Mouse (Mus musculus): Measurements from ENCODE around the gene Ppp1r21. TPM values are rescaled to one million over a fixed set of nuclear protein-coding genes. Genes with fewer than 3 reads are reported as not detected.

Gene Ppp1r21
- polyA plus RNA-seq, 1 experiment from 2014 or later = 34.7 TPM

DNA sequence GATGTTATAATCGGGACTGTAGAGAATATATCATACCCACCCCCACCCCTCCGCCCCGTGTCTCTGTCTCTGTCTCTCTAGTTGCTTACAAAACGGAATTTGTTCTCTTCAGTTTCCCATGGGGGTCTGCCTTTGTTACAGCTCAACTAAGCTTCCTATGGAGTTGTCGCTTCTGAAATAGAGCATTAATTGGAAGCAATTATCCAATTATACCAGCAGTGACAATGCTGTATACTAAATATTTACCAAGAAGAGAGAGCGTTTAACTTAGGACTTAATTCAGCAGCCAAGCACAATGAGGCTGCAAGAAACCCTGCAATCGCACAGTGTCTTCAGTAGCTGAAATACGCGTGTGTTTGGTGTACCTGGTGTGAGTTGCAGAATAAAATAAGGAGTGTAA is 36.4 kb upstream of the Ppp1r21 start:
- 11% methylated on average over 9 of the region's 9 CpGs for WGBS
- ATAC-seq = peak; percentile 14; the same call in 1 of the 2 replicates

DNA sequence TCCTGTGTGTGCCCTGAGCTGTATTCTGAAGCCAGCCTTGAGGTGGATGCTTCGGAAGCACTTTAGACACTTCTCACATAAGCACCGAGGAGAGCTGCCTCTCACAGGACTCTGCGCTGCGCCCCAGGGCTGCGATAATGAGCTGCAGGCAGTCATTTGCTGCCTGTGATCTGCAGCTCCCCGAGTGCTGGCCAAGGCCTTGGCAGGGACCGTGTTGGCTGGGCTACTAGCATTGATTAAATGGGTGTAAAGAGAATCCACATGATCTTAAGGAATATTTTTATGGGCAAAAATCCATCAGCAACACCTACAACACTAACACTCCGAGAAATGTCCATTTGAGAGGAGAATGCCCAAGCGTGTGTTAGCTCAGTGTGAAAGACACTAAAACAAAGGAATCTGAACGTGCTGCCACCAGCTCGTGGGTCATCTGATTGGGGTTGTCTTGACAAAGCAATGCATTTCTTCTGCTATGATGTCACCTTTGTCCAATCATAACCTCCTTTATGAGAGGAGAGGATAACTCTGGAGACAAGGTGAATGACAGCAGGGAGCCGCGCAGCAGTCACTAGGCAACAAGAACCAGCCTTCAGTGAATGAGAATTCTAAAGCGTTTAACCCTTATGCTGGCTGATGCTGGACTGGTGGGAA is 35.7 kb upstream of the Ppp1r21 start:
- 10% methylated on average over 14 of the region's 14 CpGs for WGBS
- Histone ChIP-seq H3K4me2 (ENCODE audit: low read length) (peak overlapping the region; percentile 35), H3K27ac (ENCODE audit: low read depth, low read length) (peak overlapping the region; percentile 88), H3K9me3 (replicated peaks; ENCODE audit: control insufficient read depth, low read length) (no peaks in the 10 kb centered on the region), H3K4me1 (ENCODE audit: control insufficient read depth, insufficient read depth, low read length) (peaks cover 14% of the 10 kb centered on the region), H3K9ac (ENCODE audit: low read length) (peak overlapping the region; percentile 43), H3K36me3 (ENCODE audit: control insufficient read depth, insufficient read depth, low read length) (peaks cover 4% of the 10 kb centered on the region; the same call in 1 of the 2 replicates), H3K4me3 (ENCODE audit: low read depth, low read length) (no peak overlapping the region), H3K27me3 (replicated peaks; ENCODE audit: control insufficient read depth, insufficient read depth, low read length) (no peaks in the 10 kb centered on the region)
- ATAC-seq = peak; percentile 91
- DNase-seq (ENCODE audit: low spot score) = peak; percentile 88

More for the DNA sequence above, 36.4 kb upstream of the Ppp1r21 start:
- Histone ChIP-seq H3K4me3 (ENCODE audit: low read depth, low read length) (no peak overlapping the region), H3K4me1 (ENCODE audit: control insufficient read depth, insufficient read depth, low read length) (peaks cover 14% of the 10 kb centered on the region), H3K9me3 (replicated peaks; ENCODE audit: control insufficient read depth, low read length) (no peaks in the 10 kb centered on the region), H3K27me3 (replicated peaks; ENCODE audit: control insufficient read depth, insufficient read depth, low read length) (no peaks in the 10 kb centered on the region), H3K27ac (ENCODE audit: low read depth, low read length) (peak overlapping the region; percentile 88), H3K36me3 (ENCODE audit: control insufficient read depth, insufficient read depth, low read length) (peaks cover 4% of the 10 kb centered on the region; the same call in 1 of the 2 replicates), H3K4me2 (ENCODE audit: low read length) (peak overlapping the region; percentile 35), H3K9ac (ENCODE audit: low read length) (no peak overlapping the region; the same call in 1 of the 2 replicates)
- DNase-seq (ENCODE audit: low spot score) = peak; percentile 52

DNA sequence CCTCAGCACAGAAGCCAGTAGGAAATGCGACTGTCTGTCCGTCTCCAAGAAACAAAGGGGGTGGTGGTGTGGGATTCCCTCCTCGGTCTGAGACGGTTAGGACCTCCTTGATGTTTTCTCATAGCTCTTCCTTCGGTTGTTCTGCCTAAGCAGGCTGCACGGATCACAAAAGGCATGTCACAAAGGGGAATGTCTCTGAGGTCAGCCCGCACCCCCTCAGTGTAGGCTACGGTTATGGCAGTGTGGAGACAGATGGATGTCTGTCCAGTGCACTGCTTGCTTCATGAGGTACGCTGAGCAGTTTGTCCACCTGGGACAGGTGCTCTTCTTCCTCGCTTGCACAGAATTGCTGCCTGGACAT is 35.2 kb upstream of the Ppp1r21 start:
- Histone ChIP-seq H3K9me3 (replicated peaks; ENCODE audit: control insufficient read depth, low read length) (no peaks in the 10 kb centered on the region), H3K4me2 (ENCODE audit: low read length) (peak overlapping the region; percentile 35), H3K9ac (ENCODE audit: low read length) (peak overlapping the region; percentile 43), H3K27ac (ENCODE audit: low read depth, low read length) (peak overlapping the region; percentile 88), H3K4me3 (ENCODE audit: low read depth, low read length) (no peak overlapping the region), H3K27me3 (replicated peaks; ENCODE audit: control insufficient read depth, insufficient read depth, low read length) (no peaks in the 10 kb centered on the region), H3K36me3 (ENCODE audit: control insufficient read depth, insufficient read depth, low read length) (peaks cover 4% of the 10 kb centered on the region; the same call in 1 of the 2 replicates), H3K4me1 (ENCODE audit: control insufficient read depth, insufficient read depth, low read length) (peaks cover 14% of the 10 kb centered on the region)
- DNase-seq (ENCODE audit: low spot score) (no peak), ATAC-seq (peak; percentile 24)
- WGBS = 36% methylated on average over 10 of the region's 10 CpGs

DNA sequence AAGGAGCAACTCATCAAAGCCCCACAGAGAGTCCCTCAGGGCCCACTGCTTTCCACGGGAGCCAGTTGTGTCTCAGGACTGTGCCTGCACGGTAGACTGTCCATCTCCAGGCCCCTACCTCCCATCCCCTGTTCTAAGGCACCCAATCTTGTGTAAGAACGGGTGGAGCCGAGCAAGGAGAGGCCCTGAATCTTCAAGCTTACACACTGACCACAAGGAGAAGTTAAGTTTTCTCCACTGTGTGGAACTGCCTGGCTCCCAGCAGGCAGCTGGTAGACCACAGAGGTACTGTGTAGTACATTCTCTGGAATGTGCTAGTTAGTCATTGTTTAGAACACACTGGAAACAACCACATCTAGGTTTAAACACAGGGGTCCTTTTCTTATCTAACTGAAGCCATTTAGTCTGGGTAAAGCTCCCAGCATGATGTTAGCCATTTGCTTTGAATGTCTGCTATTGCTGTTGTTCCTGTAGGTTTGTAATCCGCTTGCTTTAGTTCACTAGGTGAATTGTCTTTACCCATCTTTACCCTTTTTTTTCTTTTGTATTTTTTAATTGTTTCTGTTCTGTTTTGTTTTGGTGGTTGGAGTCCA is 31.7 kb upstream of the Ppp1r21 start:
- H3K4me2 ChIP-seq (ENCODE audit: low read length) = no peak overlapping the region
- 75% methylated on average over 5 of the region's 5 CpGs for WGBS
- H3K4me3 ChIP-seq (ENCODE audit: low read depth, low read length) = no peak overlapping the region
- no peak overlapping the region for H3K27ac ChIP-seq (ENCODE audit: low read depth, low read length)
- peaks cover 14% of the 10 kb centered on the region for H3K4me1 ChIP-seq (ENCODE audit: control insufficient read depth, insufficient read depth, low read length)
- DNase-seq (ENCODE audit: low spot score) (no peak), ATAC-seq (no peak)
- H3K9me3 ChIP-seq (replicated peaks; ENCODE audit: control insufficient read depth, low read length) = no peaks in the 10 kb centered on the region
- H3K27me3 ChIP-seq (replicated peaks; ENCODE audit: control insufficient read depth, insufficient read depth, low read length) = no peaks in the 10 kb centered on the region
- H3K9ac ChIP-seq (ENCODE audit: low read length) = no peak overlapping the region
- no peaks in the 10 kb centered on the region for H3K36me3 ChIP-seq (ENCODE audit: control insufficient read depth, insufficient read depth, low read length)

DNA sequence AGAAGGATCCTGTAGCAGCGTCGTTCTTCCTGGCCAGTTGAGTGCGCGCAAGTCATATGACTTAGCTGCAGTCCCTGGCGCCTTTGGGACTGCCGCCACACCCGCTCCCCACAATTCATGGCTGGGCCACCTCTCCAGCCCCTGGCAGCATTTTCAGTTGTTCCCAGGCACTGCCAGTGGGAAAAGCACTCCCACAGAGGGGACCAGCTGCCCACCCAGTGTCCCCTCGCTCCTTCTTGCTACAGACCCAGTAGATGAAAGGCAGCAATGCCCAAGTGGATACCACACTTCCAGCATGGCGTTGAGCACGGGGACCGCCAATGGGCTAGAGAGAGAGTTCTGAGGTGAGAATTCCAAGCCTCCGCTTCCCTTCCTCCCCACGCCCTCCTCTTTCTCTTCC is 25.9 kb upstream of the Ppp1r21 start:
- Histone ChIP-seq H3K9me3 (replicated peaks; ENCODE audit: control insufficient read depth, low read length) (no peaks in the 10 kb centered on the region), H3K9ac (ENCODE audit: low read length) (no peak overlapping the region), H3K4me2 (ENCODE audit: low read length) (no peak overlapping the region), H3K27ac (ENCODE audit: low read depth, low read length) (no peak overlapping the region), H3K4me3 (ENCODE audit: low read depth, low read length) (no peak overlapping the region), H3K27me3 (replicated peaks; ENCODE audit: control insufficient read depth, insufficient read depth, low read length) (no peaks in the 10 kb centered on the region), H3K4me1 (ENCODE audit: control insufficient read depth, insufficient read depth, low read length) (peaks cover 11% of the 10 kb centered on the region), H3K36me3 (ENCODE audit: control insufficient read depth, insufficient read depth, low read length) (no peaks in the 10 kb centered on the region)
- DNase-seq (ENCODE audit: low spot score) (no peak), ATAC-seq (no peak)
- 95% methylated on average over 13 of the region's 13 CpGs for WGBS

DNA sequence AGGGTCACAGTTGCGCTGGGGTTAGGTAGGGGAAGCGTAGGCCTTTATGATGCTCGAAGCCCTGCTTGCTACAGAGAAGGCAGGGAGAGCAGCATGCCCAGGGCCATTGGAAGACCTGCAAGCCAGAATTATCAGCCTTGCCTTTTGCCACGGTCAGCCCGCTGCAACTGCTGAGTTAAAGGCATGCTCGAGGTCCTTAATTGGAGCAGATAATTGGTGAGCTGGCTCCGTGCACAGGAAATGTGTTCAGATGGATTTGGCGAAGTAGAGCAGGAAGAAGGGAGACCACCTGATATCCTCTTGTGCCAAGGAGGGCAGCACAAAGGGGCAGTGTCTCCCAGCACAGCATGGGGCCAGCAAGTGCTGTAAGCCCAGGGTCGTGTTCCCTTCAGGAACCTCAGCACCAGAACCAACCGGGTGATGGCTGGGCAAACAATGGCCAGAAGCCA is 24.6 kb upstream of the Ppp1r21 start:
- peak; percentile 67 for DNase-seq (ENCODE audit: low spot score)
- Histone ChIP-seq H3K27me3 (replicated peaks; ENCODE audit: control insufficient read depth, insufficient read depth, low read length) (no peaks in the 10 kb centered on the region), H3K4me2 (ENCODE audit: low read length) (no peak overlapping the region), H3K9ac (ENCODE audit: low read length) (no peak overlapping the region), H3K4me3 (ENCODE audit: low read depth, low read length) (no peak overlapping the region), H3K4me1 (ENCODE audit: control insufficient read depth, insufficient read depth, low read length) (peaks cover 11% of the 10 kb centered on the region), H3K36me3 (ENCODE audit: control insufficient read depth, insufficient read depth, low read length) (no peaks in the 10 kb centered on the region), H3K27ac (ENCODE audit: low read depth, low read length) (no peak overlapping the region), H3K9me3 (replicated peaks; ENCODE audit: control insufficient read depth, low read length) (no peaks in the 10 kb centered on the region)
- peak; percentile 76 for ATAC-seq
- WGBS = 24% methylated on average over 10 of the region's 10 CpGs

DNA sequence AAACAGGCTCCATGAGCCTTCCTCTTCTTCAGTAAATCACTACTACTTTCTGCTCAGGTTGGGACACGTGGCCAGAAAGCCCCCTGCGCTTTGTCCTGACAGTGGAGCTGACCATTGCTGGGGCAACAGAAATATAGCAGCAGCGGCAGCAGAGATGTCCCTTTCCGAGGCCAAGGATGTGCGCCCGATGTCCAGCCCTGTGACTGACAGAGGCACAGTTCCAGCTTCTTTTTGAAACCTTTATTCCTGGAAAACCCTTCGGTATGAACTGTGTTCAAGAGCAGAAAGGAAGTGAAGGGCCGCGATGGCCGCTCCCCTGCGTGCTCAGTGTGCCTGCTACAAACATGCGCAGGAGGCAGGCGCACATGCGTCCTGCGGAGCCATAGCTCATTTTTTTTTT is 24.0 kb upstream of the Ppp1r21 start:
- no peak overlapping the region for H3K4me2 ChIP-seq (ENCODE audit: low read length)
- 88% methylated on average over 15 of the region's 15 CpGs for WGBS
- DNase-seq (ENCODE audit: low spot score) (no peak), ATAC-seq (no peak)
- no peaks in the 10 kb centered on the region for H3K36me3 ChIP-seq (ENCODE audit: control insufficient read depth, insufficient read depth, low read length)
- H3K9me3 ChIP-seq (replicated peaks; ENCODE audit: control insufficient read depth, low read length) = no peaks in the 10 kb centered on the region
- peaks cover 11% of the 10 kb centered on the region for H3K4me1 ChIP-seq (ENCODE audit: control insufficient read depth, insufficient read depth, low read length)
- H3K27ac ChIP-seq (ENCODE audit: low read depth, low read length) = no peak overlapping the region
- no peak overlapping the region for H3K4me3 ChIP-seq (ENCODE audit: low read depth, low read length)
- H3K9ac ChIP-seq (ENCODE audit: low read length) = no peak overlapping the region
- no peaks in the 10 kb centered on the region for H3K27me3 ChIP-seq (replicated peaks; ENCODE audit: control insufficient read depth, insufficient read depth, low read length)

DNA sequence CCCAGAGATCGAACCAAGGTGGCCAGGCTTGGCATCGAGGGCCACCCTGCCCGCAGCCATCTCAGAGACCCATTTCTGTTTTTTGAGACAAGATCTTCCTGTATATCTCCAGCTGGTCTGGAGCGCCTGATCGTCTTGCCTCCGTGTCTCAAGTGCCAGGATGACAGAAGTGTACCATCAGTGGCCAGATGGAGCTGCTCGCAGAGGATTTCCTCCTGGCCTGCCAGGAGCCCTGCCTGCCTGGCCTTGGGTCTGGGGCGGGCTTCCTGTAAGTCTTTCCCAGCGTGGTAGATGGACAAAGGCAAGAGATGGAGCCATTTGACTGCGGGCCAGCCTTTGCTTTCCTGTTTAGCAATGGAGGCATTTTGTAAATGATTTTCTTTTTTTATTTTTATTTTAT is 22.5 kb upstream of the Ppp1r21 start:
- Histone ChIP-seq H3K36me3 (ENCODE audit: control insufficient read depth, insufficient read depth, low read length) (no peaks in the 10 kb centered on the region), H3K27ac (ENCODE audit: low read depth, low read length) (no peak overlapping the region), H3K4me1 (ENCODE audit: control insufficient read depth, insufficient read depth, low read length) (peaks cover 11% of the 10 kb centered on the region), H3K4me3 (ENCODE audit: low read depth, low read length) (no peak overlapping the region), H3K9me3 (replicated peaks; ENCODE audit: control insufficient read depth, low read length) (no peaks in the 10 kb centered on the region), H3K9ac (ENCODE audit: low read length) (no peak overlapping the region), H3K27me3 (replicated peaks; ENCODE audit: control insufficient read depth, insufficient read depth, low read length) (no peaks in the 10 kb centered on the region), H3K4me2 (ENCODE audit: low read length) (no peak overlapping the region)
- DNase-seq (ENCODE audit: low spot score) (peak; percentile 22), ATAC-seq (no peak)
- 89% methylated on average over 10 of the region's 10 CpGs for WGBS

DNA sequence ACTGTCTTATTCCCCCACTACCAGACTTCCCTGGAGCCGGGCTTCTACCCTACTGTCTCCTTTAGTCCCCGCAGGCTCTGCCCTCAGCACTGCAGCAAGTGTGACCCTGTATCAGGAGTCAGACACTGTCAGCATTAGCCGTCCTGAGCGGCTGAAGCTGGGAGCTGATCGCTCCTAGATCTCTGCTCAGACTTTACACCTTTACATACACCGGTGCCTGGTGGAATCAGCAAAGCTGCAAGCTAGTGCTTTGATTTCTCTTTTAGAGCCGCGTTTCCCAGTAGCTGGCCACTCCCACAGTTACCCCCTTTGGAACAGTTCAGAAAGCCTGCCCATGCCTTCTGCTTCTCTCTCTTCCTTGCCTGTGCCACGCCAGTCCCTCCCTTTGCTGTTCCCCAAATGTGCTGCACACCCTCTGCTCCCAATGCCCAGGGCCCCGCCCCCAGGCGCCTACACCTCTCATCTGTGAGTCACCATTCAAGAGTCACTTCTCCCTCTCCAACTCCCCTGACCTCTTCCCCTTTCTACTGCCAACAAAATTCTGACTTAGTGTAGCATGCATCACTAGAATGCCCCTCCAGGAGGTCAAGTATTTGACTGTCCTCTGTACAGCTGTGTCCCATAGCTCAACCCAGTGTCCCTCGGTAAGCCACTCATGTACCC is 20.9 kb upstream of the Ppp1r21 start:
- WGBS = 34% methylated on average over 12 of the region's 12 CpGs
- no peak for DNase-seq (ENCODE audit: low spot score)
- Histone ChIP-seq H3K27me3 (replicated peaks; ENCODE audit: control insufficient read depth, insufficient read depth, low read length) (no peaks in the 10 kb centered on the region), H3K27ac (ENCODE audit: low read depth, low read length) (no peak overlapping the region), H3K4me3 (ENCODE audit: low read depth, low read length) (no peak overlapping the region), H3K9ac (ENCODE audit: low read length) (peak overlapping the region; percentile 32; the same call in 1 of the 2 replicates), H3K4me1 (ENCODE audit: control insufficient read depth, insufficient read depth, low read length) (peaks cover 11% of the 10 kb centered on the region), H3K4me2 (ENCODE audit: low read length) (no peak overlapping the region), H3K36me3 (ENCODE audit: control insufficient read depth, insufficient read depth, low read length) (no peaks in the 10 kb centered on the region), H3K9me3 (replicated peaks; ENCODE audit: control insufficient read depth, low read length) (no peaks in the 10 kb centered on the region)
- ATAC-seq = no peak
